Mouse (Mus musculus) G1E (cell line): ENCODE data around the gene Twsg1. TPM values are rescaled to one million over a fixed set of nuclear protein-coding genes. Genes with fewer than 3 reads are reported as not detected.
A peak's percentile ranks its signal among the peaks of the same experiment; 100 is the strongest.

Experiments used
- ATAC-seq: 2 replicates; pipeline ENCODE4 v1.8.0; 2016; ENCODE audit warnings: mild to moderate bottlenecking; ENCODE audit not compliant: insufficient number of reproducible peaks, poor library complexity, low FRiP score, severe bottlenecking; ENCODE audit errors: extremely low read depth
- DNase-seq: peaks from one replicate; pipeline ENCODE4 v3.0.0; 2012; ENCODE audit warnings: low spot score
- H3K27me3 ChIP-seq: 2 replicates; pipeline ENCODE4 v1.6.1; 2012; ENCODE audit warnings: mild to moderate bottlenecking, low read length, inconsistent platforms; ENCODE audit not compliant: insufficient read depth
- H3K36me3 ChIP-seq: replicated peaks from 2 replicates; pipeline ENCODE3; 2012; ENCODE audit warnings: mild to moderate bottlenecking, inconsistent platforms
- H3K4me1 ChIP-seq: 2 replicates; pipeline ENCODE4 v1.6.1; 2012; ENCODE audit warnings: low read depth, low read length, inconsistent platforms, mixed read lengths; ENCODE audit not compliant: insufficient read depth
- H3K4me3 ChIP-seq: 2 replicates; pipeline ENCODE4 v1.5.1; 2012; ENCODE audit warnings: low read depth, mild to moderate bottlenecking, inconsistent platforms, low read length, moderate library complexity, mixed read lengths
- H3K9me3 ChIP-seq: replicated peaks from 2 replicates; pipeline ENCODE4 v1.6.1; 2012; ENCODE audit warnings: inconsistent platforms
- CTCF ChIP-seq: IDR thresholded peaks from 2 replicates; pipeline ENCODE4 v1.5.1; 2012; ENCODE audit warnings: low read depth, low read length, inconsistent platforms, mixed read lengths
- GATA1 ChIP-seq: IDR thresholded peaks from 2 replicates; pipeline ENCODE4 v1.6.1; 2012; ENCODE audit warnings: borderline replicate concordance, low read length, inconsistent platforms, mixed read lengths
- GATA2 ChIP-seq: IDR thresholded peaks from 2 replicates; pipeline ENCODE4 v1.6.1; 2012; ENCODE audit warnings: low read depth, low read length, inconsistent platforms, borderline replicate concordance
- POLR2AphosphoS5 ChIP-seq: IDR thresholded peaks from 2 replicates; pipeline ENCODE4 v1.6.1; 2012; ENCODE audit warnings: low read depth, low read length, inconsistent platforms; ENCODE audit not compliant: insufficient replicate concordance
- TAL1 ChIP-seq: conservative IDR thresholded peaks from 2 replicates; pipeline ENCODE4 v1.6.1; 2012; ENCODE audit warnings: low read depth, low read length, inconsistent platforms, mixed read lengths
- polyA plus RNA-seq: library from polyadenylated mRNA; stranded (reverse); fragments of >175 nt; gene quantifications from 2 replicates; pipeline ENCODE4 v1.2.3, GENCODE M21; 2012
- total RNA-seq, 2 experiments: library from RNA; stranded (forward) in 1 of 2; stranded (reverse) in 1 of 2; fragments of 200-1000 nt in 1 of 2; fragments of >200 nt in 1 of 2; fragmentation: Nextera tagmentation in 1 of 2; gene quantifications; 2 replicates each; pipeline ENCODE4 v1.2.3; 2014 to 2017

The Twsg1 gene
- total and polyA plus RNA-seq, 3 experiments, result 24.2 to 45.0 (median 28.8) TPM

GRCm38 (mm10) chr17:65952083-65952482 lies 1.1 kb upstream of the Twsg1 start:
- Histone ChIP-seq H3K4me1 (peaks cover 72% of the 10 kb centered on the region), H3K4me3 (no peak overlapping the region), H3K9me3 (no peaks in the 10 kb centered on the region), H3K36me3 (peaks cover 21% of the 10 kb centered on the region), H3K27me3 (no peaks in the 10 kb centered on the region)
- DNase-seq (peak; percentile 36), ATAC-seq (peak; percentile 31; the same call in 1 of the 2 replicates)
- no peak for TF ChIP-seq CTCF
- no peak for TF ChIP-seq GATA1
- TF ChIP-seq POLR2AphosphoS5, result no peak
- no peak for TF ChIP-seq TAL1
- TF ChIP-seq GATA2, result no peak

GRCm38 (mm10) chr17:65950183-65950582 lies 843 bp downstream of the Twsg1 start:
- ATAC-seq, result no peak
- no peaks in the 10 kb centered on the region for H3K27me3 ChIP-seq
- no peaks in the 10 kb centered on the region for H3K9me3 ChIP-seq
- peaks cover 63% of the 10 kb centered on the region for H3K4me1 ChIP-seq
- TF ChIP-seq GATA2 (no peak), POLR2AphosphoS5 (no peak), CTCF (no peak), GATA1 (no peak), TAL1 (no peak)
- no peak for DNase-seq
- H3K36me3 ChIP-seq, result peaks cover 31% of the 10 kb centered on the region
- H3K4me3 ChIP-seq, result peak overlapping the region; percentile 85

- Histone ChIP-seq H3K4me3 (no peak overlapping the region), H3K9me3 (no peaks in the 10 kb centered on the region), H3K4me1 (peaks cover 45% of the 10 kb centered on the region), H3K36me3 (peaks cover 53% of the 10 kb centered on the region), H3K27me3 (no peaks in the 10 kb centered on the region)
- ATAC-seq (no peak), DNase-seq (no peak)
- no peak for TF ChIP-seq GATA1
- TF ChIP-seq GATA2, result no peak
- no peak for TF ChIP-seq POLR2AphosphoS5
- no peak for TF ChIP-seq TAL1
- no peak for TF ChIP-seq CTCF
These were observed 3.7 kb downstream of the Twsg1 start for GRCm38 (mm10) chr17:65947307-65947706.

GRCm38 (mm10) chr17:65945420-65945819 lies 5.6 kb downstream of the Twsg1 start:
- peak; percentile 42; the same call in 1 of the 2 replicates for ATAC-seq
- no peak overlapping the region for H3K4me3 ChIP-seq
- no peaks in the 10 kb centered on the region for H3K27me3 ChIP-seq
- no peak for TF ChIP-seq CTCF
- no peak for TF ChIP-seq GATA2
- no peak for TF ChIP-seq POLR2AphosphoS5
- TF ChIP-seq GATA1, result no peak
- DNase-seq, result no peak
- H3K9me3 ChIP-seq, result no peaks in the 10 kb centered on the region
- peaks cover 69% of the 10 kb centered on the region for H3K36me3 ChIP-seq
- peaks cover 43% of the 10 kb centered on the region for H3K4me1 ChIP-seq

GRCm38 (mm10) chr17:65942394-65942793 lies 8.6 kb downstream of the Twsg1 start:
- DNase-seq (no peak), ATAC-seq (no peak)
- TF ChIP-seq GATA1 (no peak), GATA2 (no peak), TAL1 (no peak), CTCF (no peak), POLR2AphosphoS5 (no peak)
- H3K4me1 ChIP-seq, result peaks cover 28% of the 10 kb centered on the region
- peaks cover 76% of the 10 kb centered on the region for H3K36me3 ChIP-seq
- H3K9me3 ChIP-seq, result no peaks in the 10 kb centered on the region
- H3K27me3 ChIP-seq, result no peaks in the 10 kb centered on the region
- no peak overlapping the region for H3K4me3 ChIP-seq

- no peak overlapping the region for H3K4me3 ChIP-seq
- H3K9me3 ChIP-seq, result no peaks in the 10 kb centered on the region
- TF ChIP-seq CTCF (no peak), GATA1 (no peak), TAL1 (no peak), GATA2 (no peak), POLR2AphosphoS5 (no peak)
- DNase-seq (no peak), ATAC-seq (no peak)
- peaks cover 80% of the 10 kb centered on the region for H3K36me3 ChIP-seq
- H3K27me3 ChIP-seq, result no peaks in the 10 kb centered on the region
- H3K4me1 ChIP-seq, result peaks cover 26% of the 10 kb centered on the region
These were observed 9.8 kb downstream of the Twsg1 start for GRCm38 (mm10) chr17:65941275-65941674.

GRCm38 (mm10) chr17:65940221-65940620 lies 10.8 kb downstream of the Twsg1 start:
- DNase-seq (no peak), ATAC-seq (no peak)
- no peak for TF ChIP-seq GATA1
- TF ChIP-seq GATA2, result no peak
- TF ChIP-seq CTCF, result no peak
- TF ChIP-seq TAL1, result no peak
- no peak for TF ChIP-seq POLR2AphosphoS5
- peaks cover 20% of the 10 kb centered on the region for H3K4me1 ChIP-seq
- H3K36me3 ChIP-seq, result peaks cover 82% of the 10 kb centered on the region
- no peaks in the 10 kb centered on the region for H3K27me3 ChIP-seq
- no peaks in the 10 kb centered on the region for H3K9me3 ChIP-seq
- no peak overlapping the region for H3K4me3 ChIP-seq
